Mouse (Mus musculus): ENCODE measurements around the gene Tymp. TPM values are rescaled to one million over a fixed set of nuclear protein-coding genes. Genes with fewer than 3 reads are reported as not detected.

The Tymp gene
- polyA plus RNA-seq, 1 experiment from 2014 or later = 1.6 TPM

- no peak overlapping the region for H3K9ac ChIP-seq (ENCODE audit: low read length)
- H3K9me3 ChIP-seq (ENCODE audit: control insufficient read depth, low read length) = no peaks in the 10 kb centered on the region
- H3K4me2 ChIP-seq (ENCODE audit: low read depth, low read length) = no peak overlapping the region
- peaks cover 67% of the 10 kb centered on the region for H3K36me3 ChIP-seq (ENCODE audit: control insufficient read depth, insufficient read depth, low read length)
- 70% methylated on average over 7 of the region's 7 CpGs for WGBS
- H3K4me1 ChIP-seq (replicated peaks; ENCODE audit: control insufficient read depth, insufficient read depth, low read length) = no peaks in the 10 kb centered on the region
- ATAC-seq (ENCODE audit: low read depth) = peak; percentile 68
- no peak overlapping the region for H3K27ac ChIP-seq (ENCODE audit: low read length)
- no peak overlapping the region for H3K4me3 ChIP-seq (ENCODE audit: low read length)
- no peaks in the 10 kb centered on the region for H3K27me3 ChIP-seq (ENCODE audit: control insufficient read depth, insufficient read depth, low read depth, low read length)
Observed at GRCm38 (mm10) chr15:89363051-89363450, 13.8 kb downstream of the Tymp start.

GRCm38 (mm10) chr15:89358784-89359183 is 18.1 kb downstream of the Tymp start:
- ATAC-seq (ENCODE audit: low read depth) = no peak
- peaks cover 28% of the 10 kb centered on the region for H3K36me3 ChIP-seq (ENCODE audit: control insufficient read depth, insufficient read depth, low read length)
- no peaks in the 10 kb centered on the region for H3K27me3 ChIP-seq (ENCODE audit: control insufficient read depth, insufficient read depth, low read depth, low read length)
- WGBS = 62% methylated on average over 3 of the region's 3 CpGs
- H3K9ac ChIP-seq (ENCODE audit: low read length) = no peak overlapping the region
- no peaks in the 10 kb centered on the region for H3K9me3 ChIP-seq (ENCODE audit: control insufficient read depth, low read length)
- H3K4me1 ChIP-seq (replicated peaks; ENCODE audit: control insufficient read depth, insufficient read depth, low read length) = peaks cover 15% of the 10 kb centered on the region
- H3K4me2 ChIP-seq (ENCODE audit: low read depth, low read length) = no peak overlapping the region
- H3K4me3 ChIP-seq (ENCODE audit: low read length) = no peak overlapping the region
- no peak overlapping the region for H3K27ac ChIP-seq (ENCODE audit: low read length)

GRCm38 (mm10) chr15:89356372-89356771 is 20.5 kb downstream of the Tymp start:
- H3K36me3 ChIP-seq (ENCODE audit: control insufficient read depth, insufficient read depth, low read length) = peaks cover 32% of the 10 kb centered on the region
- H3K4me1 ChIP-seq (replicated peaks; ENCODE audit: control insufficient read depth, insufficient read depth, low read length) = peaks cover 15% of the 10 kb centered on the region
- peak overlapping the region; percentile 74 for H3K4me3 ChIP-seq (ENCODE audit: low read length)
- under 1% methylated on average over 15 of the region's 15 CpGs for WGBS
- H3K9ac ChIP-seq (ENCODE audit: low read length) = peak overlapping the region; percentile 88
- H3K27ac ChIP-seq (ENCODE audit: low read length) = peak overlapping the region; percentile 93
- no peaks in the 10 kb centered on the region for H3K9me3 ChIP-seq (ENCODE audit: control insufficient read depth, low read length)
- H3K4me2 ChIP-seq (ENCODE audit: low read depth, low read length) = peak overlapping the region; percentile 71
- peak; percentile 87 for ATAC-seq (ENCODE audit: low read depth)
- no peaks in the 10 kb centered on the region for H3K27me3 ChIP-seq (ENCODE audit: control insufficient read depth, insufficient read depth, low read depth, low read length)

GRCm38 (mm10) chr15:89355241-89356187 is 21.3 kb downstream of the Tymp start, which contains the start of the genes Lmf2 and Ncaph2:
TSS of gene Lmf2 (minus strand) at chr15:89355659.
TSS of gene Ncaph2 (plus strand) at chr15:89355719.
- peak; percentile 93 for ATAC-seq (ENCODE audit: low read depth)
- Histone ChIP-seq H3K9ac (ENCODE audit: low read length) (peak within 1 kb of the TSS; percentile 88), H3K4me3 (ENCODE audit: low read length) (peak within 1 kb of the TSS; percentile 74), H3K36me3 (ENCODE audit: control insufficient read depth, insufficient read depth, low read length) (peaks cover 32% of the 10 kb centered on the region), H3K27ac (ENCODE audit: low read length) (peak within 1 kb of the TSS; percentile 93), H3K4me2 (ENCODE audit: low read depth, low read length) (peak within 1 kb of the TSS; percentile 76), H3K27me3 (ENCODE audit: control insufficient read depth, insufficient read depth, low read depth, low read length) (no peaks in the 10 kb centered on the region), H3K9me3 (ENCODE audit: control insufficient read depth, low read length) (no peaks in the 10 kb centered on the region), H3K4me1 (replicated peaks; ENCODE audit: control insufficient read depth, insufficient read depth, low read length) (peaks cover 15% of the 10 kb centered on the region)
- WGBS = under 1% methylated on average over 59 of the region's 64 CpGs

- Histone ChIP-seq H3K9ac (ENCODE audit: low read length) (peak overlapping the region; percentile 88), H3K27ac (ENCODE audit: low read length) (no peak overlapping the region), H3K4me1 (replicated peaks; ENCODE audit: control insufficient read depth, insufficient read depth, low read length) (peaks cover 15% of the 10 kb centered on the region), H3K9me3 (ENCODE audit: control insufficient read depth, low read length) (no peaks in the 10 kb centered on the region), H3K27me3 (ENCODE audit: control insufficient read depth, insufficient read depth, low read depth, low read length) (no peaks in the 10 kb centered on the region), H3K36me3 (ENCODE audit: control insufficient read depth, insufficient read depth, low read length) (peaks cover 35% of the 10 kb centered on the region), H3K4me2 (ENCODE audit: low read depth, low read length) (peak overlapping the region; percentile 76), H3K4me3 (ENCODE audit: low read length) (peak overlapping the region; percentile 74)
- ATAC-seq (ENCODE audit: low read depth) = no peak
- WGBS = 71% methylated on average over 7 of the region's 7 CpGs
Observed at GRCm38 (mm10) chr15:89354455-89354854, 22.4 kb downstream of the Tymp start.

GRCm38 (mm10) chr15:89353837-89354236 is 23.0 kb downstream of the Tymp start:
- no peak overlapping the region for H3K4me2 ChIP-seq (ENCODE audit: low read depth, low read length)

GRCm38 (mm10) chr15:89352795-89353194 is 24.0 kb downstream of the Tymp start:
- no peak overlapping the region for H3K4me3 ChIP-seq (ENCODE audit: low read length)
- H3K36me3 ChIP-seq (ENCODE audit: control insufficient read depth, insufficient read depth, low read length) = peaks cover 31% of the 10 kb centered on the region
- H3K27me3 ChIP-seq (ENCODE audit: control insufficient read depth, insufficient read depth, low read depth, low read length) = no peaks in the 10 kb centered on the region
- H3K9ac ChIP-seq (ENCODE audit: low read length) = no peak overlapping the region
- 97% methylated on average over 12 of the region's 12 CpGs for WGBS
- no peak overlapping the region for H3K27ac ChIP-seq (ENCODE audit: low read length)
- no peak overlapping the region for H3K4me2 ChIP-seq (ENCODE audit: low read depth, low read length)
- H3K4me1 ChIP-seq (replicated peaks; ENCODE audit: control insufficient read depth, insufficient read depth, low read length) = peaks cover 15% of the 10 kb centered on the region
- no peak for ATAC-seq (ENCODE audit: low read depth)
- no peaks in the 10 kb centered on the region for H3K9me3 ChIP-seq (ENCODE audit: control insufficient read depth, low read length)

More at GRCm38 (mm10) chr15:89353837-89354236, 23.0 kb downstream of the Tymp start:
- no peak overlapping the region for H3K4me3 ChIP-seq (ENCODE audit: low read length)
- 94% methylated on average over 16 of the region's 16 CpGs for WGBS
- no peak for ATAC-seq (ENCODE audit: low read depth)
- H3K36me3 ChIP-seq (ENCODE audit: control insufficient read depth, insufficient read depth, low read length) = peaks cover 35% of the 10 kb centered on the region
- no peaks in the 10 kb centered on the region for H3K9me3 ChIP-seq (ENCODE audit: control insufficient read depth, low read length)
- H3K9ac ChIP-seq (ENCODE audit: low read length) = peak overlapping the region; percentile 88; the same call in 1 of the 2 replicates
- no peak overlapping the region for H3K27ac ChIP-seq (ENCODE audit: low read length)
- H3K4me1 ChIP-seq (replicated peaks; ENCODE audit: control insufficient read depth, insufficient read depth, low read length) = peaks cover 15% of the 10 kb centered on the region
- no peaks in the 10 kb centered on the region for H3K27me3 ChIP-seq (ENCODE audit: control insufficient read depth, insufficient read depth, low read depth, low read length)

GRCm38 (mm10) chr15:89352054-89352453 is 24.8 kb downstream of the Tymp start:
- no peak overlapping the region for H3K9ac ChIP-seq (ENCODE audit: low read length)
- H3K4me3 ChIP-seq (ENCODE audit: low read length) = no peak overlapping the region
- no peaks in the 10 kb centered on the region for H3K9me3 ChIP-seq (ENCODE audit: control insufficient read depth, low read length)
- peaks cover 8% of the 10 kb centered on the region for H3K4me1 ChIP-seq (replicated peaks; ENCODE audit: control insufficient read depth, insufficient read depth, low read length)
- H3K27me3 ChIP-seq (ENCODE audit: control insufficient read depth, insufficient read depth, low read depth, low read length) = no peaks in the 10 kb centered on the region
- no peak overlapping the region for H3K27ac ChIP-seq (ENCODE audit: low read length)
- WGBS = 90% methylated on average over 14 of the region's 14 CpGs
- H3K36me3 ChIP-seq (ENCODE audit: control insufficient read depth, insufficient read depth, low read length) = peaks cover 31% of the 10 kb centered on the region
- no peak overlapping the region for H3K4me2 ChIP-seq (ENCODE audit: low read depth, low read length)
- ATAC-seq (ENCODE audit: low read depth) = no peak

- Histone ChIP-seq H3K4me2 (ENCODE audit: low read depth, low read length) (no peak overlapping the region), H3K36me3 (ENCODE audit: control insufficient read depth, insufficient read depth, low read length) (peaks cover 31% of the 10 kb centered on the region), H3K4me1 (replicated peaks; ENCODE audit: control insufficient read depth, insufficient read depth, low read length) (peaks cover 6% of the 10 kb centered on the region), H3K27me3 (ENCODE audit: control insufficient read depth, insufficient read depth, low read depth, low read length) (no peaks in the 10 kb centered on the region), H3K9ac (ENCODE audit: low read length) (no peak overlapping the region), H3K4me3 (ENCODE audit: low read length) (no peak overlapping the region), H3K27ac (ENCODE audit: low read length) (no peak overlapping the region), H3K9me3 (ENCODE audit: control insufficient read depth, low read length) (no peaks in the 10 kb centered on the region)
- WGBS = 83% methylated on average over 15 of the region's 15 CpGs
- ATAC-seq (ENCODE audit: low read depth) = no peak
Observed at GRCm38 (mm10) chr15:89351302-89351701, 25.5 kb downstream of the Tymp start.
